Mouse (Mus musculus): ENCODE results near the gene Plac9a.
"Not testable (repeated sequence)": the region's sequence is repeated elsewhere in the genome, so short reads cannot be mapped to it uniquely, and the experiment has no call there.

The Plac9a gene

GRCm38 (mm10) chr14:25865251-25865650 lies 37.6 kb downstream of the Plac9a start:
- no peak for DNase-seq (ENCODE audit: low spot score)

DNA sequence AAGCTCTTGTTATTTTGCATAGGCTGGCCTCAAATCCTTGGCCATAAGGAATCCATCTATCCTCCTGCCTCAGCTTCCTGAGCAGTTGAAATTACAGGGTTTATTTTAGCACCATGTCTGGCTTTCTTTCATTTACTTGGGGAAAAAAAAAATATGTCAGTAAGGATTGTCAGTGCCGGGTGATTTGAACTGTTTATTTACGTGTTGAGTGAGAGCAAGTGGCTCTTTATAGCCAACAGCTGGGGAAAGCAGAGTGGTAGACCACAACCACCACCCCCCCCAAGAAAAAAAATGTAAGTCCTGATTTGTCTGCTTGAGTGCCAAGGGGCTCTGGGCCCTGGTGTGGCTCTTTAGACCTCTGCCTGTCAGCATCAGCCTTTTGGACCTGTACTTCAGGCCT lies 39.2 kb downstream of the Plac9a start:
- no peak for DNase-seq (ENCODE audit: low spot score)

GRCm38 (mm10) chr14:25861771-25862530 lies 40.9 kb downstream of the Plac9a start:
- DNase-seq (ENCODE audit: low spot score): no peak

- no peak for DNase-seq (ENCODE audit: low spot score)
Measured at GRCm38 (mm10) chr14:25857940-25858339, 45.0 kb downstream of the Plac9a start.

- peak; percentile 58 for DNase-seq (ENCODE audit: low spot score)
Measured at GRCm38 (mm10) chr14:25857168-25857621, 45.7 kb downstream of the Plac9a start.

- DNase-seq (ENCODE audit: low spot score): no peak
Measured at GRCm38 (mm10) chr14:25855241-25855885, 47.5 kb downstream of the Plac9a start.

GRCm38 (mm10) chr14:25853717-25854452 lies 49.0 kb downstream of the Plac9a start:
- DNase-seq (ENCODE audit: low spot score): no peak

GRCm38 (mm10) chr14:25853295-25853694 lies 49.6 kb downstream of the Plac9a start:
- no peak for DNase-seq (ENCODE audit: low spot score)

DNA sequence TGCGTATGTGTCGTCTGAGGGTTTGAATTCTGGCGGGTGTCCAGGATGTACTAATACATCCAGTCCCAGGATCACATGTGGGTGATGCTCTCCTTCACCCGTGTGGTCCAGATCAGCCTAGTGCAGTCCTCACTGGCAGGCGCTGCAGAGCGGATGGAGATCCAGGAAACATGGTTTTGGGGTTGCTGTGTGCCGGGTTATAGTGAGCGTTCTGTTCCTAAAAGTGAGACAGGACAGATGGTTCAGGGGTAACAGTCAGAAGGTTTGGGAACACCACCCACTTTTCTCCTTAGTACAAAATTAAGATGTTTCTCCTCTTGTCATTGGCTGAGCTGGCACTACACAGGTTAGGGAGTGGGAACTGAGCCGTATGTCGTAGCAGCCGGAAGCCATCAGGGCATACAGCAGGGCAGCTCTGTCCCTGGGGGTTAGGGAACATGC lies 50.8 kb downstream of the Plac9a start:
- no peak for DNase-seq (ENCODE audit: low spot score)

DNA sequence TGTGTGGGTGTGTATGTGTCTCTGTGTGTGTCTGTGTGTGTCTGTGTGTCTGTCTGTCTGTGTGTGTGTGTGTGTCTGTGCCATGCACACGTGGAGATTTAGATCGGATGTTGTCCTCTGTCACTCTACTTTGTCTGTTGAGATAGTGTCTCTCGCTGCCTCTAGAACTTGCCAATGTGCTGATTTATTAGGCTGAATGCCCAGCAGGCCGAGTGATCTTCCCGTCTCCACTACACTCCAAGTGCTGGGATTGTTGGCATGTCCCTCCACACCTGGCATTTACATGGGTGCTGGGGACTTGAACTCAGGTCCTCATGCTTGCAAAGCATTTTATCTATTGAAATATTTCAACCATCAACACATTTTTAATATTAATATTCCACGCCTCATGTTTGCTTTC lies 51.7 kb downstream of the Plac9a start:
- no peak for DNase-seq (ENCODE audit: low spot score)

DNA sequence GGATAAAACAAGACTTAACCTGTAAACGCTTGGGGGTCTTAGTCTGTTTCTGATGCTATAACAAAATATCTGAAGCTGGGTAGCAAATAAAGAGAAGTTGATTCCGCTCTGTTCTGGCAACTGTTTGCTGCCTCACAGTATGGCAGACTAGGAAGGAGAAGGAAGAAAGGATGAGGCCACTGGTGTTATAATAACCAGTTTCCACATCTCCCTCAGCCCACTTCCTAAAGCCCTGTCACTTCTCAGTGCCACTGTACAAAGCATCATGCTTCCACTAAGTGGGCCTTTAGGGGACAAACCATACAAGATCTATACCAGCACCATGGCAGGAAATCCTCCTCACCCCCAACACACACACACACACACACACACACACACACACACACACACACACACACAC lies 52.5 kb downstream of the Plac9a start:
- no peak for DNase-seq (ENCODE audit: low spot score)

- not testable (repeated sequence) for DNase-seq (ENCODE audit: low spot score)
Measured at GRCm38 (mm10) chr14:25848708-25849107, 54.2 kb downstream of the Plac9a start.

- DNase-seq (ENCODE audit: low spot score): no peak
Measured at GRCm38 (mm10) chr14:25848237-25848636, 54.7 kb downstream of the Plac9a start.

GRCm38 (mm10) chr14:25847660-25848059 lies 55.2 kb downstream of the Plac9a start:
- no peak for DNase-seq (ENCODE audit: low spot score)

- DNase-seq (ENCODE audit: low spot score): no peak
Measured at GRCm38 (mm10) chr14:25846516-25846915, 56.4 kb downstream of the Plac9a start.

GRCm38 (mm10) chr14:25845832-25846383 lies 57.0 kb downstream of the Plac9a start:
- DNase-seq (ENCODE audit: low spot score): no peak

GRCm38 (mm10) chr14:25844372-25844771 lies 58.5 kb downstream of the Plac9a start:
- peak; percentile 47 for DNase-seq (ENCODE audit: low spot score)

DNA sequence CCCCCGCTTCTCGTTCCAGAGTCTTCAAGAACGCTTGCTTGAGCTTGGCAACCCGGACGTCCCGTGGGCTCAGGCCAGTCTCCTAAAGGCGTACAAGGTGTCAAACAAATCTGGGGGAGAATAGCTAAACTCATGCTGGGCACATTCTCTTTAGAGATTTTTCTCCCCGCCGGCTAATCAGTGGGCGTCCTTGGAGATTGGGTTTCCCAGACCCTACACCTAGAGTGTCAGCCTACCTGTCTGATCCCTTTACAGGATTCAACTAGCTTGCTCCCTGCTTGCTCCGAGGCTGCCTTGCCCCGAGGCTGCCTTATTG lies 60.3 kb downstream of the Plac9a start:
- DNase-seq (ENCODE audit: low spot score): peak; percentile 20

GRCm38 (mm10) chr14:25841991-25842687 lies 60.8 kb downstream of the Plac9a start, which contains the start of gene Anxa11:
Anxa11 (plus strand) TSS chr14:25842156.
- DNase-seq (ENCODE audit: low spot score): peak; percentile 87

- DNase-seq (ENCODE audit: low spot score): no peak
Measured at GRCm38 (mm10) chr14:25841579-25841978, 61.3 kb downstream of the Plac9a start.

DNA sequence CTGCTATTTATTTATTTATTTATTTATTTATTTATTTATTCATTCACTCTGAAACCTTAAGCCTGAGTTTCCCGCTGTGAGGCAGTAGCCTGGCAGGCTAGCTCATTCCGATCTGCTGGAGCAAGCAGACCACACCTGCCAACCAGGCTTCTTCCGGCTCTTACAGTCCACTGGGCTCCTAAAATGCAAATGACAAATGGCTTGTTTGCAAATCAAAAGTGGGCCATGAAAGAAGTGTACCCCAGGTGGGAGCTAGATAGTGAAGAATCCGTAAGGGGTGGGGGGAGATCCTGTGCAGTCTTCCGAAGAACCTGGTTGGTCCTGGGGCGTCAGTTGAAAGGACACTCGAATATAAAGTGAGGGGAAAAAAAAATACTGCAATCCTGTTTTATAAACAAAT lies 61.9 kb downstream of the Plac9a start:
- DNase-seq (ENCODE audit: low spot score): no peak

DNA sequence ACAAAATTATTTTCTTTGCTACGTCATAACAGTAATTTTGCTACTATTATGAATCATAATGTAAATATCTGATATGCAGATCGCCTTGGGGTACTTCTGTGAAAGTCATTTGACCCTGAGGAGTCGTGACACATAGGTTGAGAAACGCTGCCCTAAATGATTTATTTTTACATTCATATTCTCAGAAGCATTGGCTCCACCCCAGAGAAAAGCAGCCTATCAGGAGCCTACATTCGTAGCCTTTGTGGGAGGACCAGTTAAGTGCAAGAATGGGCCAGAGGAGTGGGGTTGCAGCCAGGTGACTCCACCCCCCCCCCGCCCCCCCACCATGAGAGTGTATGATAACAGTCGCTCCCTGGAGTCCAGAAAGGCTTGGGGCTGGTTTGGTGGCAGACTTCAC lies 63.1 kb downstream of the Plac9a start:
- no peak for DNase-seq (ENCODE audit: low spot score)

All from yolk sac, embryonic 10.5 days (tissue).